Mouse (Mus musculus): ENCODE data around the gene Ccdc170. TPM values are rescaled to one million over a fixed set of nuclear protein-coding genes. Genes with fewer than 3 reads are reported as not detected.

Gene Ccdc170
- polyA plus RNA-seq, 1 experiment from 2014 or later, result not detected

- ATAC-seq (replicated peaks; ENCODE audit: low FRiP score, low TSS enrichment, low read depth), result no peak
- Histone ChIP-seq H3K27me3 (replicated peaks; ENCODE audit: control insufficient read depth, insufficient read depth, low read length) (no peaks in the 10 kb centered on the region), H3K27ac (ENCODE audit: low read depth) (no peak overlapping the region), H3K4me1 (replicated peaks; ENCODE audit: control insufficient read depth, insufficient read depth, low read length) (no peaks in the 10 kb centered on the region), H3K4me3 (ENCODE audit: low read depth, low read length) (no peak overlapping the region), H3K9ac (ENCODE audit: low read length) (no peak overlapping the region), H3K36me3 (ENCODE audit: control insufficient read depth, insufficient read depth, low read length) (no peaks in the 10 kb centered on the region), H3K4me2 (ENCODE audit: low read length) (no peak overlapping the region), H3K9me3 (ENCODE audit: control insufficient read depth, low read length) (no peaks in the 10 kb centered on the region)
- 20% methylated on average over 4 of the region's 4 CpGs for WGBS
- DNase-seq (ENCODE audit: low spot score), result no peak
Measured at GRCm38 (mm10) chr10:4492909-4493308, 10.6 kb downstream of the Ccdc170 start.

GRCm38 (mm10) chr10:4503251-4503650 is 20.9 kb downstream of the Ccdc170 start:
- H3K9ac ChIP-seq (ENCODE audit: low read length), result no peak overlapping the region
- H3K4me2 ChIP-seq (ENCODE audit: low read length), result no peak overlapping the region
- no peak overlapping the region for H3K4me3 ChIP-seq (ENCODE audit: low read depth, low read length)
- H3K9me3 ChIP-seq (ENCODE audit: control insufficient read depth, low read length), result no peaks in the 10 kb centered on the region
- H3K27ac ChIP-seq (ENCODE audit: low read depth), result no peak overlapping the region
- H3K27me3 ChIP-seq (replicated peaks; ENCODE audit: control insufficient read depth, insufficient read depth, low read length), result no peaks in the 10 kb centered on the region
- WGBS, result 77% methylated on average over 8 of the region's 8 CpGs
- no peaks in the 10 kb centered on the region for H3K4me1 ChIP-seq (replicated peaks; ENCODE audit: control insufficient read depth, insufficient read depth, low read length)
- ATAC-seq (replicated peaks; ENCODE audit: low FRiP score, low TSS enrichment, low read depth), result no peak
- DNase-seq (ENCODE audit: low spot score), result no peak
- no peaks in the 10 kb centered on the region for H3K36me3 ChIP-seq (ENCODE audit: control insufficient read depth, insufficient read depth, low read length)

- Histone ChIP-seq H3K4me3 (ENCODE audit: low read depth, low read length) (no peak overlapping the region), H3K4me1 (replicated peaks; ENCODE audit: control insufficient read depth, insufficient read depth, low read length) (no peaks in the 10 kb centered on the region), H3K27ac (ENCODE audit: low read depth) (no peak overlapping the region), H3K27me3 (replicated peaks; ENCODE audit: control insufficient read depth, insufficient read depth, low read length) (no peaks in the 10 kb centered on the region), H3K4me2 (ENCODE audit: low read length) (no peak overlapping the region), H3K36me3 (ENCODE audit: control insufficient read depth, insufficient read depth, low read length) (no peaks in the 10 kb centered on the region), H3K9me3 (ENCODE audit: control insufficient read depth, low read length) (peaks cover 3% of the 10 kb centered on the region; the same call in 1 of the 2 replicates), H3K9ac (ENCODE audit: low read length) (no peak overlapping the region)
- 72% methylated on average over 9 of the region's 9 CpGs for WGBS
- DNase-seq (ENCODE audit: low spot score) (no peak), ATAC-seq (replicated peaks; ENCODE audit: low FRiP score, low TSS enrichment, low read depth) (no peak)
Measured at GRCm38 (mm10) chr10:4512725-4513124, 30.4 kb downstream of the Ccdc170 start.

GRCm38 (mm10) chr10:4517614-4518013 is 35.3 kb downstream of the Ccdc170 start:
- no peak for ATAC-seq (replicated peaks; ENCODE audit: low FRiP score, low TSS enrichment, low read depth)
- H3K4me2 ChIP-seq (ENCODE audit: low read length), result no peak overlapping the region
- WGBS, result 86% methylated on average over 2 of the region's 2 CpGs
- H3K4me3 ChIP-seq (ENCODE audit: low read depth, low read length), result no peak overlapping the region
- no peak overlapping the region for H3K9ac ChIP-seq (ENCODE audit: low read length)
- H3K4me1 ChIP-seq (replicated peaks; ENCODE audit: control insufficient read depth, insufficient read depth, low read length), result no peaks in the 10 kb centered on the region
- no peaks in the 10 kb centered on the region for H3K27me3 ChIP-seq (replicated peaks; ENCODE audit: control insufficient read depth, insufficient read depth, low read length)
- no peak for DNase-seq (ENCODE audit: low spot score)
- no peaks in the 10 kb centered on the region for H3K36me3 ChIP-seq (ENCODE audit: control insufficient read depth, insufficient read depth, low read length)
- no peak overlapping the region for H3K27ac ChIP-seq (ENCODE audit: low read depth)
- peaks cover 6% of the 10 kb centered on the region; the same call in 1 of the 2 replicates for H3K9me3 ChIP-seq (ENCODE audit: control insufficient read depth, low read length)

- DNase-seq (ENCODE audit: low spot score) (no peak), ATAC-seq (replicated peaks; ENCODE audit: low FRiP score, low TSS enrichment, low read depth) (no peak)
- Histone ChIP-seq H3K4me2 (ENCODE audit: low read length) (no peak overlapping the region), H3K27ac (ENCODE audit: low read depth) (no peak overlapping the region), H3K9me3 (ENCODE audit: control insufficient read depth, low read length) (peaks cover 6% of the 10 kb centered on the region; the same call in 1 of the 2 replicates), H3K4me1 (replicated peaks; ENCODE audit: control insufficient read depth, insufficient read depth, low read length) (no peaks in the 10 kb centered on the region), H3K9ac (ENCODE audit: low read length) (no peak overlapping the region), H3K4me3 (ENCODE audit: low read depth, low read length) (no peak overlapping the region), H3K27me3 (replicated peaks; ENCODE audit: control insufficient read depth, insufficient read depth, low read length) (no peaks in the 10 kb centered on the region), H3K36me3 (ENCODE audit: control insufficient read depth, insufficient read depth, low read length) (no peaks in the 10 kb centered on the region)
- 79% methylated on average over 3 of the region's 3 CpGs for WGBS
Measured at GRCm38 (mm10) chr10:4519645-4520044, 37.3 kb downstream of the Ccdc170 start.

GRCm38 (mm10) chr10:4520394-4521102 is 38.2 kb downstream of the Ccdc170 start:
- H3K4me1 ChIP-seq (replicated peaks; ENCODE audit: control insufficient read depth, insufficient read depth, low read length), result no peaks in the 10 kb centered on the region
- H3K36me3 ChIP-seq (ENCODE audit: control insufficient read depth, insufficient read depth, low read length), result no peaks in the 10 kb centered on the region
- ATAC-seq (replicated peaks; ENCODE audit: low FRiP score, low TSS enrichment, low read depth) (no peak), DNase-seq (ENCODE audit: low spot score) (no peak)
- H3K9ac ChIP-seq (ENCODE audit: low read length), result no peak overlapping the region
- H3K4me2 ChIP-seq (ENCODE audit: low read length), result no peak overlapping the region
- H3K9me3 ChIP-seq (ENCODE audit: control insufficient read depth, low read length), result peaks cover 2% of the 10 kb centered on the region; the same call in 1 of the 2 replicates
- H3K4me3 ChIP-seq (ENCODE audit: low read depth, low read length), result no peak overlapping the region
- no peak overlapping the region for H3K27ac ChIP-seq (ENCODE audit: low read depth)
- 54% methylated on average over 6 of the region's 6 CpGs for WGBS
- no peaks in the 10 kb centered on the region for H3K27me3 ChIP-seq (replicated peaks; ENCODE audit: control insufficient read depth, insufficient read depth, low read length)

- WGBS, result 94% methylated on average over 3 of the region's 3 CpGs
- Histone ChIP-seq H3K4me2 (ENCODE audit: low read length) (no peak overlapping the region), H3K9ac (ENCODE audit: low read length) (no peak overlapping the region), H3K9me3 (ENCODE audit: control insufficient read depth, low read length) (0 out of 2 replicates have a peak, but pooled peaks cover 2% of the 10 kb centered on the region), H3K4me3 (ENCODE audit: low read depth, low read length) (no peak overlapping the region), H3K36me3 (ENCODE audit: control insufficient read depth, insufficient read depth, low read length) (no peaks in the 10 kb centered on the region), H3K4me1 (replicated peaks; ENCODE audit: control insufficient read depth, insufficient read depth, low read length) (no peaks in the 10 kb centered on the region), H3K27ac (ENCODE audit: low read depth) (no peak overlapping the region), H3K27me3 (replicated peaks; ENCODE audit: control insufficient read depth, insufficient read depth, low read length) (no peaks in the 10 kb centered on the region)
- ATAC-seq (replicated peaks; ENCODE audit: low FRiP score, low TSS enrichment, low read depth) (no peak), DNase-seq (ENCODE audit: low spot score) (no peak)
Measured at GRCm38 (mm10) chr10:4522116-4522515, 39.8 kb downstream of the Ccdc170 start.

- Histone ChIP-seq H3K9me3 (ENCODE audit: control insufficient read depth, low read length) (0 out of 2 replicates have a peak, but pooled peaks cover 2% of the 10 kb centered on the region), H3K4me3 (ENCODE audit: low read depth, low read length) (no peak overlapping the region), H3K4me1 (replicated peaks; ENCODE audit: control insufficient read depth, insufficient read depth, low read length) (no peaks in the 10 kb centered on the region), H3K4me2 (ENCODE audit: low read length) (no peak overlapping the region), H3K27me3 (replicated peaks; ENCODE audit: control insufficient read depth, insufficient read depth, low read length) (no peaks in the 10 kb centered on the region), H3K27ac (ENCODE audit: low read depth) (no peak overlapping the region), H3K36me3 (ENCODE audit: control insufficient read depth, insufficient read depth, low read length) (no peaks in the 10 kb centered on the region), H3K9ac (ENCODE audit: low read length) (no peak overlapping the region)
- 76% methylated on average over 4 of the region's 4 CpGs for WGBS
- ATAC-seq (replicated peaks; ENCODE audit: low FRiP score, low TSS enrichment, low read depth) (no peak), DNase-seq (ENCODE audit: low spot score) (no peak)
Measured at GRCm38 (mm10) chr10:4523078-4523477, 40.8 kb downstream of the Ccdc170 start.

- ATAC-seq (replicated peaks; ENCODE audit: low FRiP score, low TSS enrichment, low read depth) (no peak), DNase-seq (ENCODE audit: low spot score) (no peak)
Measured at GRCm38 (mm10) chr10:4528043-4528442, 45.7 kb downstream of the Ccdc170 start.

More at GRCm38 (mm10) chr10:4528043-4528442, 45.7 kb downstream of the Ccdc170 start:
- Histone ChIP-seq H3K9ac (ENCODE audit: low read length) (no peak overlapping the region), H3K9me3 (ENCODE audit: control insufficient read depth, low read length) (no peaks in the 10 kb centered on the region), H3K4me3 (ENCODE audit: low read depth, low read length) (no peak overlapping the region), H3K27me3 (replicated peaks; ENCODE audit: control insufficient read depth, insufficient read depth, low read length) (no peaks in the 10 kb centered on the region), H3K4me2 (ENCODE audit: low read length) (no peak overlapping the region), H3K36me3 (ENCODE audit: control insufficient read depth, insufficient read depth, low read length) (no peaks in the 10 kb centered on the region), H3K4me1 (replicated peaks; ENCODE audit: control insufficient read depth, insufficient read depth, low read length) (no peaks in the 10 kb centered on the region), H3K27ac (ENCODE audit: low read depth) (no peak overlapping the region)
- 49% methylated on average over 7 of the region's 7 CpGs for WGBS
